Mouse (Mus musculus) ovary, adult 10 weeks (tissue): ENCODE data around the gene Prr3. TPM values are rescaled to one million over a fixed set of nuclear protein-coding genes. Genes with fewer than 3 reads are reported as not detected.

Experiments used
- polyA plus RNA-seq: library from polyadenylated mRNA; stranded (reverse); fragments of 350-450 nt; fragmentation: Illumina TruSeq; extraction: RNeasy Lipid Tissue Mini Kit (QIAGEN cat#74804); gene quantifications from one replicate; pipeline ENCODE4 v1.2.3, GENCODE M21; 2014

The Prr3 gene
- polyA plus RNA-seq: 4.4 TPM

GRCm38 (mm10) chr17:35979401-35980362, at the start of gene Prr3, which contains the start of gene Gnl1:
TSS of gene Prr3 (minus strand) at chr17:35980236.
TSS of gene Gnl1 (plus strand) at chr17:35979851.

GRCm38 (mm10) chr17:36020191-36021073, 40.4 kb upstream of the Prr3 start, which contains the start of gene H2-T24:
TSS of gene H2-T24 (minus strand) at chr17:36020560.

GRCm38 (mm10) chr17:35969418-35970389, 10.3 kb downstream of the Prr3 start, which contains the start of gene Abcf1:
TSS of gene Abcf1 (minus strand) at chr17:35969761.

Other genes with a start within 250 kb of the Prr3 start
- 7.2 TPM for gene Ier3, start 158.6 kb downstream of the Prr3 start, polyA plus RNA-seq
- gene Flot1, start 157.0 kb downstream of the Prr3 start, polyA plus RNA-seq: 6.8 TPM
- 165 TPM for gene Tubb5, start 141.9 kb downstream of the Prr3 start, polyA plus RNA-seq
- gene Mdc1, start 138.7 kb downstream of the Prr3 start, polyA plus RNA-seq: 27.0 TPM
- gene Nrm, start 118.9 kb downstream of the Prr3 start, polyA plus RNA-seq: 4.5 TPM
- gene Ppp1r18, start 114.6 kb downstream of the Prr3 start, polyA plus RNA-seq: 2.1 TPM
- 17.6 TPM for gene Dhx16, start 100.4 kb downstream of the Prr3 start, polyA plus RNA-seq
- 11.3 TPM for gene 2310061I04Rik, start 82.8 kb downstream of the Prr3 start, polyA plus RNA-seq
- gene Atat1, start 70.2 kb downstream of the Prr3 start, polyA plus RNA-seq: 8.8 TPM
- gene Mrps18b, start 63.8 kb downstream of the Prr3 start, polyA plus RNA-seq: 14.5 TPM
- 47.7 TPM for gene Ppp1r10, start 63.8 kb downstream of the Prr3 start, polyA plus RNA-seq
- gene Abcf1, start 10.5 kb downstream of the Prr3 start, polyA plus RNA-seq: 63.5 TPM
- 1.6 TPM for gene Gnl1, start 385 bp downstream of the Prr3 start, polyA plus RNA-seq
- 2.5 TPM for gene H2-T24, start 40.3 kb upstream of the Prr3 start, polyA plus RNA-seq
- gene H2-T23, start 52.6 kb upstream of the Prr3 start, polyA plus RNA-seq: 2.5 TPM
- 8.8 TPM for gene H2-T22, start 62.5 kb upstream of the Prr3 start, polyA plus RNA-seq
- gene Gm6034, start 62.7 kb upstream of the Prr3 start, polyA plus RNA-seq: not detected
- not detected for gene Gm11127, start 78.1 kb upstream of the Prr3 start, polyA plus RNA-seq
- not detected for gene Gm19684, start 141.4 kb upstream of the Prr3 start, polyA plus RNA-seq
- not detected for gene Gm7030, start 149.2 kb upstream of the Prr3 start, polyA plus RNA-seq
- not detected for gene Gm8909, start 188.3 kb upstream of the Prr3 start, polyA plus RNA-seq
- not detected for gene H2-T3, start 210.1 kb upstream of the Prr3 start, polyA plus RNA-seq